17 mouse cellular contexts compared by ENCODE assay signal in the genomic region with DNA sequence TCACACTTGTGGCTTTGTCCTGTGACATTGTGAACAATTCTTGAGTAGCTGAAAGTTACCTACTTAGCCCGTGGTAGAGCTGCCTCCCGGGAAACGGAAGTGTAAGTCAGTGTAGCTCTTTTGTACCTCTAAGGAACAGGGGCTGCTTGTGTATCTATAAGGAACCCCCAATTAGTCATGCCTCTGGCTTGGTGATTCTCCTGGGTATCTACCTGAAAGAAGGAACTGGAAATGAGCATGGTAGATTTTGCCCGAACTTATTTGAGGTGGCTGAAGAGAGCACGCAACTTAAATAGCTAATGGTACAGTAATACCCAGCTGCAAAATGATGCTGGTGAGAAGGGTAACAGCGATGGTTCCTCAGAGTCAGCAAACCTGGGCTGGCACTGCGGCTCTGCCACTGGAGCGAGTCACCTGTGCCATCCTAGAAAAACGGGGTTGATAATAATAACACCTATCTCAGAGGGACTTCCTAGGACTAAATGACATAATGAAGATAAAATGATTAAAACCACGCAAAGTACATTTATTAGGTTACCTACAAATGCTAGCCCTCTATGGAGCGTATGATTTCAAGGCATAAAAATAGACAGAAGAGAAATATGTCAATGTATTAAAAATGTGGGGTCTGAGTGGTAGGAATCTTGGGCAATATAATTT.
"Had no signal": no experiment of that assay in that cellular context is flagged by ENCODE, and none has a peak within 500 bp of the region (broad histone marks: within the 10 kb centered on the region; RNA-seq: fewer than 3 reads in every experiment).

No protein-coding gene starts in this region.

- H3K9ac ChIP-seq: kidney, embryonic 15.5 days; limb, embryonic 13.5 days; liver, embryonic 12.5 days; liver, embryonic 15.5 days; lung, embryonic 15.5 days; midbrain, embryonic 13.5 days; neural tube, embryonic 13.5 days had no signal

- H3K27ac ChIP-seq: kidney, embryonic 15.5 days; limb, embryonic 10.5 days; limb, embryonic 13.5 days; liver, embryonic 12.5 days; lung, embryonic 15.5 days; midbrain, embryonic 10.5 days; midbrain, embryonic 13.5 days; neural tube, embryonic 13.5 days had no signal

- H3K36me3 ChIP-seq: kidney, embryonic 15.5 days; limb, embryonic 10.5 days; limb, embryonic 13.5 days; liver, embryonic 12.5 days; liver, embryonic 15.5 days; lung, embryonic 15.5 days; midbrain, embryonic 10.5 days; midbrain, embryonic 13.5 days; neural tube, embryonic 13.5 days had no signal

- DNase-seq: kidney, adult 2 months; kidney, postnatal 10 days; kidney, postnatal 36 days; retina, postnatal 1 day; right cerebral cortex, postnatal 25 days had no signal

- H3K4me3 ChIP-seq: kidney, embryonic 15.5 days; limb, embryonic 10.5 days; limb, embryonic 13.5 days; liver, embryonic 12.5 days; liver, embryonic 15.5 days; lung, embryonic 15.5 days; midbrain, embryonic 10.5 days; midbrain, embryonic 13.5 days; myocyte; neural tube, embryonic 13.5 days had no signal

- ATAC-seq: intestine, postnatal 0 days; liver, embryonic 12.5 days; midbrain, embryonic 13.5 days; midbrain, embryonic 16.5 days had no signal

- H3K9me3 ChIP-seq: kidney, embryonic 15.5 days; limb, embryonic 10.5 days; limb, embryonic 13.5 days; liver, embryonic 12.5 days; liver, embryonic 15.5 days; lung, embryonic 15.5 days; midbrain, embryonic 10.5 days; midbrain, embryonic 13.5 days; neural tube, embryonic 13.5 days had no signal

- H3K4me2 ChIP-seq: kidney, embryonic 15.5 days; limb, embryonic 13.5 days; lung, embryonic 15.5 days; midbrain, embryonic 13.5 days; neural tube, embryonic 13.5 days had no signal
